ENCODE assay signal across 27 mouse cellular contexts in genomic region chr5:5360338-5360737, GRCm38 (mm10). TPM values are rescaled to one million over a fixed set of nuclear protein-coding genes. Genes with fewer than 3 reads are reported as not detected.
DNase-seq lines count a peak whose midpoint lies in the region; ATAC-seq and TF ChIP-seq lines count a peak whose summit lies in the region.
"Had no signal": no experiment of that assay in that cellular context is flagged by ENCODE, and none has a peak within 500 bp of the region (broad histone marks: within the 10 kb centered on the region; RNA-seq: fewer than 3 reads in every experiment).

No protein-coding gene starts in this region.

- no peaks in the 10 kb centered on the region for H3K36me3 ChIP-seq in kidney, embryonic 14.5 days (ENCODE audit: control insufficient read depth, insufficient read depth, low read length)
- peaks cover 3% of the 10 kb centered on the region; the same call in 1 of the 2 replicates for H3K36me3 ChIP-seq in lung, embryonic 15.5 days
- no peaks in the 10 kb centered on the region for H3K36me3 ChIP-seq in midbrain, embryonic 16.5 days (ENCODE audit: control insufficient read depth, insufficient read depth, low read length)
- H3K36me3 ChIP-seq in midbrain, embryonic 15.5 days (replicated peaks) = no peaks in the 10 kb centered on the region
- H3K36me3 ChIP-seq: heart, embryonic 15.5 days; neural tube, embryonic 13.5 days had no signal

- H3K9ac ChIP-seq in kidney, embryonic 14.5 days (ENCODE audit: low read depth, low read length) = no peak overlapping the region
- no peak overlapping the region for H3K9ac ChIP-seq in lung, embryonic 15.5 days
- H3K9ac ChIP-seq in midbrain, embryonic 16.5 days (ENCODE audit: low read depth, low read length) = no peak overlapping the region
- no peak overlapping the region for H3K9ac ChIP-seq in midbrain, embryonic 15.5 days
- H3K9ac ChIP-seq: embryonic facial prominence, embryonic 13.5 days; heart, embryonic 15.5 days; hindbrain, embryonic 12.5 days; liver, embryonic 14.5 days; neural tube, embryonic 13.5 days had no signal

- H3K27me3 ChIP-seq in kidney, embryonic 14.5 days (ENCODE audit: control insufficient read depth, insufficient read depth, low read length) = no peaks in the 10 kb centered on the region
- no peaks in the 10 kb centered on the region for H3K27me3 ChIP-seq in lung, embryonic 15.5 days
- no peaks in the 10 kb centered on the region for H3K27me3 ChIP-seq in midbrain, embryonic 16.5 days (ENCODE audit: control insufficient read depth, insufficient read depth, low read depth, low read length)
- H3K27me3 ChIP-seq in midbrain, embryonic 15.5 days (replicated peaks) = no peaks in the 10 kb centered on the region
- H3K27me3 ChIP-seq: embryonic facial prominence, embryonic 13.5 days; heart, embryonic 15.5 days; hindbrain, embryonic 12.5 days; neural tube, embryonic 13.5 days had no signal

- 0 out of 2 replicates have a peak, but pooled peaks cover 3% of the 10 kb centered on the region for H3K9me3 ChIP-seq in kidney, embryonic 14.5 days (ENCODE audit: control insufficient read depth, low read length)
- no peaks in the 10 kb centered on the region for H3K9me3 ChIP-seq in lung, embryonic 15.5 days
- no peaks in the 10 kb centered on the region for H3K9me3 ChIP-seq in midbrain, embryonic 16.5 days (replicated peaks; ENCODE audit: control insufficient read depth, low read length, poor library complexity, severe bottlenecking)
- H3K9me3 ChIP-seq in midbrain, embryonic 15.5 days = no peaks in the 10 kb centered on the region
- H3K9me3 ChIP-seq: embryonic facial prominence, embryonic 13.5 days; heart, embryonic 15.5 days; neural tube, embryonic 13.5 days had no signal

- no peak for DNase-seq in kidney, postnatal 36 days
- DNase-seq in lung, adult 2 months = no peak
- no peak for DNase-seq in left cerebral cortex, adult 18-20 months (ENCODE audit: low spot score in 2 of 2)
- DNase-seq: adrenal gland, adult 2 months; adrenal gland, postnatal 36 days; cerebellum, adult 18-20 months; gastrocnemius, postnatal 10 days; heart, adult 11 months; kidney, postnatal 14 days; left cerebral cortex, postnatal 4 days; right cerebral cortex, postnatal 4 days; thymus, adult 2 months; thymus, postnatal 36 days had no signal

- 0 out of 2 replicates have a peak, but pooled peaks have one; percentile 38 for ATAC-seq in kidney, embryonic 14.5 days (ENCODE audit: low FRiP score, low TSS enrichment)
- ATAC-seq in lung, embryonic 15.5 days (ENCODE audit: borderline replicate concordance, extremely low read depth, low FRiP score, low TSS enrichment) = no peak; the same call in 1 of the 2 replicates
- no peak for ATAC-seq in midbrain, embryonic 16.5 days
- no peak for ATAC-seq in midbrain, embryonic 15.5 days (replicated peaks)
- ATAC-seq: activated CD4-positive, CD25-positive, alpha-beta regulatory T cell, adult 4 months; CD4-positive, CD25-positive, alpha-beta regulatory T cell, adult 4 months; forebrain, embryonic 16.5 days had no signal

- no peak overlapping the region for H3K4me2 ChIP-seq in kidney, embryonic 14.5 days (replicated peaks; ENCODE audit: low read depth, low read length)
- H3K4me2 ChIP-seq in lung, embryonic 15.5 days = peak overlapping the region; percentile 31
- H3K4me2 ChIP-seq in midbrain, embryonic 16.5 days (ENCODE audit: low read length) = no peak overlapping the region
- no peak overlapping the region for H3K4me2 ChIP-seq in midbrain, embryonic 15.5 days
- H3K4me2 ChIP-seq: embryonic facial prominence, embryonic 13.5 days; heart, embryonic 15.5 days; hindbrain, embryonic 12.5 days; neural tube, embryonic 13.5 days had no signal

- no peak overlapping the region for H3K4me3 ChIP-seq in kidney, embryonic 14.5 days (ENCODE audit: low read length)
- H3K4me3 ChIP-seq in lung, embryonic 15.5 days = no peak overlapping the region
- no peak overlapping the region for H3K4me3 ChIP-seq in lung, adult 2 months (replicated peaks; ENCODE audit: extremely low read depth, low read depth, low read length)
- no peak overlapping the region for H3K4me3 ChIP-seq in midbrain, embryonic 16.5 days (ENCODE audit: low read depth, low read length)
- no peak overlapping the region for H3K4me3 ChIP-seq in midbrain, embryonic 15.5 days
- H3K4me3 ChIP-seq: embryonic facial prominence, embryonic 13.5 days; erythroblast, embryonic 14.5 days; heart, embryonic 10.5 days; heart, embryonic 15.5 days; hindbrain, embryonic 12.5 days; neural tube, embryonic 13.5 days had no signal

- 0 out of 2 replicates have a peak, but pooled peaks cover 6% of the 10 kb centered on the region for H3K4me1 ChIP-seq in kidney, embryonic 14.5 days (ENCODE audit: control insufficient read depth, insufficient read depth, low read length)
- peaks cover 20% of the 10 kb centered on the region for H3K4me1 ChIP-seq in lung, embryonic 15.5 days
- H3K4me1 ChIP-seq in lung, adult 2 months (ENCODE audit: control insufficient read depth, insufficient read depth, low read length) = peaks cover 18% of the 10 kb centered on the region
- H3K4me1 ChIP-seq in midbrain, embryonic 16.5 days (ENCODE audit: control insufficient read depth, insufficient read depth, low read length) = no peaks in the 10 kb centered on the region
- 0 out of 2 replicates have a peak, but pooled peaks cover 5% of the 10 kb centered on the region for H3K4me1 ChIP-seq in midbrain, embryonic 15.5 days
- H3K4me1 ChIP-seq: embryonic facial prominence, embryonic 13.5 days; hindbrain, embryonic 12.5 days had no signal

- no peak for TF ChIP-seq POLR2A in lung, adult 2 months (IDR thresholded peaks at IDR 0.05; ENCODE audit: borderline replicate concordance, extremely low read depth, low read depth, low read length)

- 72% methylated on average over 5 of the region's 5 CpGs for WGBS in kidney, embryonic 14.5 days
- 65% methylated on average over 5 of the region's 5 CpGs for WGBS in lung, embryonic 15.5 days
- WGBS in lung, adult 2 months = 34% methylated on average over 5 of the region's 5 CpGs
- 84% methylated on average over 5 of the region's 5 CpGs for WGBS in midbrain, embryonic 16.5 days
- WGBS in midbrain, embryonic 15.5 days = 80% methylated on average over 5 of the region's 5 CpGs

- H3K27ac ChIP-seq in kidney, embryonic 14.5 days (ENCODE audit: low read depth, low read length) = peak overlapping the region; percentile 37; the same call in 1 of the 2 replicates
- peak overlapping the region; percentile 83 for H3K27ac ChIP-seq in lung, embryonic 15.5 days
- 0 out of 2 replicates have a peak overlapping the region, but pooled peaks have one; percentile 53 for H3K27ac ChIP-seq in midbrain, embryonic 16.5 days (ENCODE audit: low read length)
- H3K27ac ChIP-seq in midbrain, embryonic 15.5 days = no peak overlapping the region
- H3K27ac ChIP-seq: embryonic facial prominence, embryonic 13.5 days; heart, embryonic 10.5 days; heart, embryonic 15.5 days; hindbrain, embryonic 12.5 days; liver, embryonic 14.5 days; neural tube, embryonic 13.5 days had no signal

- TF ChIP-seq CTCF in lung, adult 2 months (IDR thresholded peaks at IDR 0.05; ENCODE audit: insufficient read depth, low read length) = no peak

RNA-seq across cellular contexts. Expression of gene Cdk14, which starts 59.8 kb away (rescaled TPM):
- 12.7 and 18.9 TPM in 2 replicates for polyA plus RNA-seq in kidney, embryonic 14.5 days (2014; fragmentation: Nextera tagmentation; extraction: Ambion mirVana)
- 30.4 and 33.1 TPM in 2 replicates for polyA plus RNA-seq in lung, embryonic 15.5 days (2015; fragmentation: Nextera tagmentation; extraction: Ambion mirVana)
- 12.5 and 19.0 TPM in 2 replicates for polyA plus RNA-seq in lung, adult 2 months (2012; rRNA removed)
- 42.1 and 44.6 TPM in 2 replicates for polyA plus RNA-seq in midbrain, embryonic 16.5 days (2015; fragmentation: Nextera tagmentation; extraction: Ambion mirVana)
- polyA plus RNA-seq in midbrain, embryonic 15.5 days (2015; fragmentation: Nextera tagmentation; extraction: Ambion mirVana) = 40.9 and 41.2 TPM in 2 replicates
- 100 to 1,000 TPM; 209 to 215 TPM for total RNA-seq in left cerebral cortex, adult 18-20 months (2021)
- polyA plus RNA-seq: erythroblast, embryonic 14.5 days had no signal
